19 mouse cellular contexts compared by ENCODE assay signal in the genomic region with DNA sequence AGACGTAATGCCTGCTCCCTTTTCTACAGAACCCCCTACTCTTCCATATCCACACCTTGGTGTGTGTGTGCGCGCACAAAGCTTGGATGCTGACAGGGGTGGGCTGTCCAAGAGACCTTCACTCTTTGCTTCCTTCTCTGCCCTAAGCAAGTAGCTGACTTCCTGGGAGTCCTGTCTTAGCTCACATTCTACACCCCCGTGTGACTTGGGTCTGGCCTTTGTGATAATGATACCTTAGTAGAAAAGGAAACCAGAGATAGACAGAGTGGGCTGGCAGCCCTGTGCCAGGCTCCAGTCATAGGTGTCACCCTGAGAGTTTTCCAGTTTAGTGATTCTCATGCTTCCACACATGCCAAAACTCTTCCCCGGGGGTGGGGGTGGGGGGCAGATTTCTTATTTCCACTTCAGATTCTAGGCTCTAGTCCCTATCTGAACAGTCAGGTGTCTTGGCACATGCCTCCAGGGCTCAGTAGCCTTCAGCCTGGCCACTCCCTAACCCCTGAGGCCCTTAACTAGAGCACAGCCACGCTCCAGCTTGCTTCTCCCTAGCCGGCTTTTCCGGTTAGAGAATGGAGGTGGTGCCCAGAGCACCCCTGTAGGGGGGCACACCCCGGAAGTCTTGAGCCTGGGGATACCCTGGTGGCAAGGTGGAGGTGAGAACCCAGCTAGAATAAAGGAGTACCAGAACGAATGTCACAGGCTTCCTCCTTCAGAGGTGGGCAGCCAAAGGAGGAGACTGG. TPM values are rescaled to one million over a fixed set of nuclear protein-coding genes. Genes with fewer than 3 reads are reported as not detected.
DNase-seq lines count a peak whose midpoint lies in the region; ATAC-seq and TF ChIP-seq lines count a peak whose summit lies in the region.
"Had no signal": no experiment of that assay in that cellular context is flagged by ENCODE, and none has a peak within 500 bp of the region (broad histone marks: within the 10 kb centered on the region; RNA-seq: fewer than 3 reads in every experiment).

No protein-coding gene starts in this region.

- H3K4me2 ChIP-seq in stomach, postnatal 0 days (replicated peaks; ENCODE audit: low read depth): peak overlapping the region; percentile 17; the same call in 1 of the 2 replicates
- H3K4me2 ChIP-seq: embryonic facial prominence, embryonic 12.5 days; hindbrain, embryonic 14.5 days; lung, embryonic 14.5 days had no signal

- H3K27me3 ChIP-seq in stomach, postnatal 0 days (ENCODE audit: control insufficient read depth, insufficient read depth, low read length): no peaks in the 10 kb centered on the region

- no peaks in the 10 kb centered on the region for H3K36me3 ChIP-seq in stomach, postnatal 0 days (ENCODE audit: control insufficient read depth, insufficient read depth, low read length)
- H3K36me3 ChIP-seq: embryonic facial prominence, embryonic 12.5 days had no signal

- H3K4me1 ChIP-seq in stomach, postnatal 0 days (replicated peaks; ENCODE audit: control insufficient read depth, insufficient read depth): no peaks in the 10 kb centered on the region
- H3K4me1 ChIP-seq: embryonic facial prominence, embryonic 12.5 days had no signal

- H3K4me3 ChIP-seq in stomach, postnatal 0 days (ENCODE audit: low read depth, low read length): no peak overlapping the region
- H3K4me3 ChIP-seq: embryonic facial prominence, embryonic 12.5 days; layer of hippocampus, adult 2 months had no signal

- H3K9ac ChIP-seq in stomach, postnatal 0 days (ENCODE audit: low read length): peak overlapping the region; percentile 23; the same call in 1 of the 2 replicates
- H3K9ac ChIP-seq: embryonic facial prominence, embryonic 12.5 days; hindbrain, embryonic 14.5 days; lung, embryonic 14.5 days had no signal

- WGBS in stomach, postnatal 0 days: 51% methylated on average over 10 of the region's 10 CpGs

- no peaks in the 10 kb centered on the region for H3K9me3 ChIP-seq in stomach, postnatal 0 days (ENCODE audit: control insufficient read depth, low read length)
- H3K9me3 ChIP-seq: embryonic facial prominence, embryonic 12.5 days had no signal

- peak overlapping the region; percentile 83 for H3K27ac ChIP-seq in stomach, postnatal 0 days (replicated peaks)
- H3K27ac ChIP-seq: embryonic facial prominence, embryonic 12.5 days; hindbrain, embryonic 14.5 days; layer of hippocampus, adult 2 months had no signal

- 0 out of 2 replicates have a peak, but pooled peaks have one; percentile 4 for TF ChIP-seq CTCF in stomach, postnatal 0 days (IDR thresholded peaks at IDR 0.05; ENCODE audit: low read depth)

- ATAC-seq in stomach, postnatal 0 days (ENCODE audit: low FRiP score, low TSS enrichment): peak; percentile 91
- no peak for ATAC-seq in monocyte, adult 5-6 weeks (replicated peaks; ENCODE audit: insufficient number of reproducible peaks, low FRiP score, low TSS enrichment, poor library complexity, severe bottlenecking)
- ATAC-seq: Patski had no signal

- TF ChIP-seq EP300 in stomach, postnatal 0 days (optimal IDR thresholded peaks at IDR 0.05): no peak

- DNase-seq in adrenal gland, adult (ENCODE audit: inconsistent age in 2 of 2, low spot score in 1 of 2): peak; percentile 18 to 67
- DNase-seq in adrenal gland, postnatal 4 days (ENCODE audit: low spot score in 2 of 2): no peak
- peak; percentile 48 to 81 for DNase-seq in urinary bladder, adult 18-20 months (ENCODE audit: low spot score in 2 of 2)
- no peak for DNase-seq in urinary bladder, postnatal 10 days (ENCODE audit: low spot score)
- DNase-seq in lung, postnatal 10 days: peak; percentile 46
- DNase-seq in stomach, postnatal 0 days (ENCODE audit: low spot score): peak; percentile 80
- DNase-seq in frontal cortex, postnatal 10 days (ENCODE audit: low spot score in 2 of 2): no peak
- DNase-seq: heart, adult 18-20 months; kidney, adult 2 months; lung, embryonic 14.5 days; thymus, adult 2 months had no signal

RNA-seq across cellular contexts. Expression of gene Lrrc8e, which starts 4.2 kb away (rescaled TPM):
- total RNA-seq in adrenal gland, postnatal 4 days (2021): 10 to 100 TPM; 13.6 to 15.2 TPM
- polyA plus RNA-seq in stomach, postnatal 0 days (2015; fragmentation: Nextera tagmentation; extraction: Ambion mirVana): 9.8 and 10.6 TPM in 2 replicates
- total RNA-seq in monocyte, adult 5-6 weeks (2017): 0.11 to 0.19 TPM in 2 of 3 replicates, not detected in the other
- total RNA-seq: gastrocnemius, adult 18-20 months; layer of hippocampus, adult 2 months; left cerebral cortex, postnatal 10 days; neutrophil, adult 5-6 weeks had no signal

RNA-seq across cellular contexts. Expression of gene Map2k7, which starts 7.8 kb away (rescaled TPM):
- 100 to 1,000 TPM; 121 to 129 TPM for total RNA-seq in adrenal gland, postnatal 4 days (2021)
- polyA plus RNA-seq in stomach, postnatal 0 days (2015; fragmentation: Nextera tagmentation; extraction: Ambion mirVana): 15.7 and 19.8 TPM in 2 replicates
- 42.6 to 60.0 TPM (median 43.3 TPM) in 3 replicates for total RNA-seq in monocyte, adult 5-6 weeks (2017)

RNA-seq across cellular contexts. Expression of gene Gm49320, which starts 7.9 kb away (rescaled TPM):
- total RNA-seq in adrenal gland, postnatal 4 days (2021): 1 to 10 TPM; 4.4 to 6.0 TPM
- polyA plus RNA-seq in stomach, postnatal 0 days (2015; fragmentation: Nextera tagmentation; extraction: Ambion mirVana): 0.42 and 0.56 TPM in 2 replicates
- not detected in 3 replicates for total RNA-seq in monocyte, adult 5-6 weeks (2017)
- polyA plus RNA-seq: Patski had no signal

RNA-seq across cellular contexts. Expression of gene Prr36, which starts 13.5 kb away (rescaled TPM):
- 10 to 100 TPM in 1 of 2 experiments, 1 to 10 TPM in 1; 9.6 to 10.6 TPM for total RNA-seq in adrenal gland, postnatal 4 days (2021)
- polyA plus RNA-seq in stomach, postnatal 0 days (2015; fragmentation: Nextera tagmentation; extraction: Ambion mirVana): 0.52 and 0.90 TPM in 2 replicates
- 0.19 TPM in 1 of 3 replicates, not detected in the others for total RNA-seq in monocyte, adult 5-6 weeks (2017)
- total RNA-seq: gastrocnemius, adult 18-20 months; neutrophil, adult 5-6 weeks had no signal

RNA-seq across cellular contexts. Expression of gene Tgfbr3l, which starts 17.2 kb away (rescaled TPM):
- total RNA-seq in adrenal gland, postnatal 4 days (2021): 10 to 100 TPM; 42.4 to 49.1 TPM
- 1.1 and 1.7 TPM in 2 replicates for polyA plus RNA-seq in stomach, postnatal 0 days (2015; fragmentation: Nextera tagmentation; extraction: Ambion mirVana)
- 0.95 to 1.8 TPM (median 0.97 TPM) in 3 replicates for total RNA-seq in monocyte, adult 5-6 weeks (2017)

Comparison
In these comparisons a context has a peak if more than half of its experiments do, and no peak if none do; other contexts are left out.
1. DNase-seq: peak in adrenal gland, adult (2 of 2), urinary bladder, adult 18-20 months (2 of 2), lung, postnatal 10 days (single experiment) and stomach, postnatal 0 days (single experiment); none in adrenal gland, postnatal 4 days (0 of 2), urinary bladder, postnatal 10 days (single experiment) and frontal cortex, postnatal 10 days (0 of 2).
2. RNA of gene Lrrc8e, which starts 4.2 kb away (total RNA-seq): 13.6 to 15.2 TPM in adrenal gland, postnatal 4 days; 0.11 to 0.19 TPM in monocyte, adult 5-6 weeks; every median in the first group is over 10 times any median in the second.